Mouse (Mus musculus) embryonic fibroblast, embryonic 13.5 days (primary cell): ENCODE results near the gene Ints12.

Source experiments
- CTCF ChIP-seq: IDR thresholded peaks from 2 replicates; pipeline ENCODE4 v1.5.1; 2011; ENCODE audit warnings: mild to moderate bottlenecking, control low read depth, low read length, moderate library complexity, borderline replicate concordance; ENCODE audit not compliant: insufficient read depth
- POLR2A ChIP-seq: IDR thresholded peaks from 2 replicates; pipeline ENCODE4 v1.6.1; 2011; ENCODE audit warnings: low read depth, mild to moderate bottlenecking, control low read depth, low read length, moderate library complexity

DNA sequence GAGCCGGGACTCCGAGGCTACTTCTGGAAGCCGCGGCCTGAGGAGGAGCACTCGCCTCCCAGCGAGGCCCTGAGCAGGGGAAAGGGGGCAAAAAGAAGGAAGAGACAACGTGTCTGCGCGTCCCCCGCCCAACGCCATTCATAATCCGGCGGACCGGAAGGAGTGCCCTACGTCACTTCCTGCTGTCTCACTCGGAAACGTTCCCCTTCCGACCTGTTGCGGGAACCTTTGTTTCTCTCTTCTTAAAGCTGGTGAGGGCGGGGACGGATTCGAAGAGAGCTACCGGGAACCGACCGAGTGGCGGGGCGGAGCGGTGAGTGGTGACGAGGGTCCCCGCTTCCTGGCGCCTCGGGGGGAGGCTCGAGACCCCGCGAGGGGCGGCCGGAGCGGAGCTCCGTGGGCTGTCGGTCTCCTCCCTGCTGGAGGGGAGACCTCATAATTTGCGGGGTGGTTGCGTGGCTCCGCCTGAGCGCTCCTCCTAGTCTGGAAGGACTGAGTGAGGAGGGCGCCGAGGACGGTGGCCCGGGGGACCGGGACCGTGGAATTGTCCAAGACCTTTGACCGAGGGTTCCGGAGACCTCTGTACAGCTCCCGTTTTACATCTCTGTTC, at the start of gene Ints12, which contains the start of gene Gstcd:
- TF ChIP-seq CTCF (no peak), POLR2A (peak; percentile 79)
